Mouse (Mus musculus) neutrophil, adult 83 days (primary cell): Measurements from ENCODE around the gene Catsper3. TPM values are rescaled to one million over a fixed set of nuclear protein-coding genes. Genes with fewer than 3 reads are reported as not detected.

ENCODE experiments used
- total RNA-seq, 2 experiments: library from RNA; stranded (reverse); gene quantifications; one replicate each; pipeline ENCODE4 v1.2.4; 2023

Catsper3 gene
- not detected for total RNA-seq

GRCm38 (mm10) chr13:55784268-55784667 lies at the start of gene Catsper3:
Catsper3 (plus strand) TSS chr13:55784568.

GRCm38 (mm10) chr13:55836142-55836625 lies 51.8 kb downstream of the Catsper3 start, which contains the start of gene Pitx1:
Pitx1 (minus strand) TSS chr13:55836192.

Other genes starting within 250 kb of the Catsper3 start
- 10 to 100 TPM; 35.8 to 41.1 TPM for gene Ddx41, start 247.9 kb upstream of the Catsper3 start, total RNA-seq
- 10 to 100 TPM; 84.6 to 93.8 TPM for gene Fam193b, start 213.4 kb upstream of the Catsper3 start, total RNA-seq
- gene Tmed9, start 210.8 kb upstream of the Catsper3 start, total RNA-seq: 10 to 100 TPM; 61.1 to 65.4 TPM
- gene B4galt7, start 184.7 kb upstream of the Catsper3 start, total RNA-seq: 10 to 100 TPM; 11.1 to 11.7 TPM
- gene Caml, start 161.6 kb upstream of the Catsper3 start, total RNA-seq: 1 to 10 TPM; 8.8 to 9.9 TPM
- 10 to 100 TPM; 37.7 to 44.5 TPM for gene Ddx46, start 149.5 kb upstream of the Catsper3 start, total RNA-seq
- 10 to 100 TPM; 21.7 to 24.4 TPM for gene B230219D22Rik, start 91.4 kb upstream of the Catsper3 start, total RNA-seq
- 10 to 100 TPM; 13.0 to 15.2 TPM for gene Txndc15, start 69.9 kb upstream of the Catsper3 start, total RNA-seq
- gene Pcbd2, start 57.2 kb upstream of the Catsper3 start, total RNA-seq: 10 to 100 TPM; 44.2 to 44.7 TPM
- gene Pitx1, start 51.6 kb downstream of the Catsper3 start, total RNA-seq: not detected